Mouse (Mus musculus) cerebellum, adult 2 months (tissue): ENCODE measurements around the gene Myh6.
"Not testable (repeated sequence)": the region's sequence is repeated elsewhere in the genome, so short reads cannot be mapped to it uniquely, and the experiment has no call there.

Source experiments
- CTCF ChIP-seq: fragments of 200-500 bp; IDR thresholded peaks from 2 replicates; pipeline ENCODE4 v1.5.1; 2011; ENCODE audit warnings: low read depth, mild to moderate bottlenecking, control low read depth, low read length, moderate library complexity, borderline replicate concordance; ENCODE audit not compliant: insufficient read depth
- POLR2A ChIP-seq: fragments of 200-500 bp; IDR thresholded peaks from 2 replicates; pipeline ENCODE4 v1.6.1; 2011; ENCODE audit warnings: low read length, control low read depth, borderline replicate concordance; ENCODE audit not compliant: insufficient read depth

DNA sequence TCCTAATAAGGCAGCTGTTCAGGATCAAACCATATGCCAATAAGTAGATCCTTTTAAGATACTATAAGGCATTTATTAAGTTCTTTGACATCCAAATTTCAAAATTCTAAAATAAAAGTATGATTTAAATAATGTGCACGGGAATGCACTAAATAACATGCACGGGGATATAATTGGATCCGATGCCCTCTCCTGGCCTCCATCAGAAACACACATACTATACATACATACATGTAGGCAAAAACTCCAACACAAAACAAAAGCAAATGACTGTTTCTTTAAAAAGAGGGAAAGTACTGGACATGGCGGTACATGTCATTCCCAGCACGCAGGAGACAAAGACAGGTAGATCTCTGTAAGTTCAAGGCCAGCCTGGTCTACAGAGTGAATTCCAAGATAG, 33.1 kb upstream of the Myh6 start:
- not testable (repeated sequence) for TF ChIP-seq POLR2A, CTCF
